In the genomic region with DNA sequence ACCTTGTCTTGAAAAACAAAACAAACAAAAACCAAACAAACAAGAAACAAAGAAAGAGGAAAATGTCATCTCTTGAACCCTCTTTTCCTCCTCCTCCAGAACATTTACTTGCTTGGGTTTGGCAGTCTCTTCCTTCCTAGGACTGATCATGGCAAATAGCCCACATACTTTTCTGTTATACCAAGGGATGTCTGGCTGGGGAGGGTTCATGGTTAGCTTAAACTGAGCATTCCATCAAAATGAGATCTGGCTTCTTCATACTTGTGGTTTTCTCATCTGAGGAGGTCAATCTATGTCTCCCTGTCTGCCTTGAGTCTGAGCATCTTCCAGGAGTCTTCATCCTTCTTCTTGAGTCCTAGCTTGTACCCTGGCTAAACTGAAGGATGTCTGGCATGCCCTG, we compare ENCODE assay signal across 25 mouse cellular contexts. TPM values are rescaled to one million over a fixed set of nuclear protein-coding genes. Genes with fewer than 3 reads are reported as not detected.
"Had no signal": no experiment of that assay in that cellular context is flagged by ENCODE, and none has a peak within 500 bp of the region (broad histone marks: within the 10 kb centered on the region; RNA-seq: fewer than 3 reads in every experiment).

No protein-coding gene starts in this region.

- ATAC-seq: liver, postnatal 0 days; lung, postnatal 0 days; midbrain, embryonic 13.5 days; midbrain, embryonic 15.5 days had no signal

- H3K27me3 ChIP-seq: lung, embryonic 15.5 days; megakaryocyte, embryonic 14.5 days; midbrain, embryonic 13.5 days; midbrain, embryonic 15.5 days; neural tube, embryonic 12.5 days; stomach, embryonic 15.5 days had no signal

- DNase-seq: liver, postnatal 0 days; lung, adult 2 months; lung, postnatal 14 days; lung, postnatal 36 days; right cerebral cortex, postnatal 14 days; thymus, adult 2 months; thymus, postnatal 14 days; thymus, postnatal 36 days had no signal

RNA-seq across cellular contexts. Expression of a gene that starts 1.9 kb away (rescaled TPM):
- total RNA-seq: megakaryocyte progenitor cell, adult 5-6 weeks; monocyte, adult 5-6 weeks; neutrophil, adult 5-6 weeks had no signal
- polyA plus RNA-seq: liver, postnatal 0 days; lung, postnatal 0 days; macrophage; midbrain, embryonic 11.5 days; midbrain, embryonic 13.5 days; midbrain, embryonic 15.5 days; midbrain, postnatal 0 days; neural tube, embryonic 12.5 days; neural tube, embryonic 14.5 days; spleen, adult 2 months; testis, adult 2 months had no signal

RNA-seq across cellular contexts. Expression of a gene that starts 36.6 kb away (rescaled TPM):
- total RNA-seq: megakaryocyte progenitor cell, adult 5-6 weeks; monocyte, adult 5-6 weeks; neutrophil, adult 5-6 weeks had no signal
- polyA plus RNA-seq: liver, postnatal 0 days; lung, adult 2 months; lung, postnatal 0 days; macrophage; neural tube, embryonic 12.5 days; spleen, adult 2 months; stomach, embryonic 15.5 days; stomach, postnatal 0 days had no signal
